In the genomic region with DNA sequence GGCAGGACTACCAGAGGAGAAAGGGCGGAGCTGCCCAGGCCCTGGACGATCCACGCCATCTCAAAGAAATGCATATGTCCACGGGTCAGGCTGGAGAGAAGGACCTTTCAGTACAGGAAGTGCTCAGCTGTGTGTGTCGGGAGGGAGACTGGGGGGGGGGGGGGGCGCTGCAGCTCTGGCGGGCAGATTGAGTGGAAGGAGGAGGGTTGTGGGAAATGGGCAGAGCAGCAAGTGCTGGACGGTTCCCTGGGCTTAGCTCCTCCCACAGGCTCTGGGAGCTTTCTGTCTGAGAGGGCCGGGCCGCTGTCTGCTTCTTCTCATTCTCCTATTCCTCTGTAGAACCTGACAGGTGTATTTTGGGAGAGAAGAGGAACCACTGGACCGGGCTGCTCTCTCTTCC, we compare ENCODE assay signal across 11 mouse cellular contexts. TPM values are rescaled to one million over a fixed set of nuclear protein-coding genes. Genes with fewer than 3 reads are reported as not detected.
A peak's percentile ranks its signal among the peaks of the same experiment; 100 is the strongest.
DNase-seq lines count a peak whose midpoint lies in the region; ATAC-seq and TF ChIP-seq lines count a peak whose summit lies in the region.
"Had no signal": no experiment of that assay in that cellular context is flagged by ENCODE, and none has a peak within 500 bp of the region (broad histone marks: within the 10 kb centered on the region; RNA-seq: fewer than 3 reads in every experiment).

No protein-coding gene starts in this region.

- intact Hi-C loops in heart, postnatal 14 days (cut with DNase I): no loop called here
- intact Hi-C loops in left cerebral cortex, adult 2 months (cut with DNase I): no loop called here

- 0 out of 2 replicates have a peak overlapping the region, but pooled peaks have one; percentile 10 for H3K4me2 ChIP-seq in kidney, embryonic 15.5 days

- peaks cover 31% of the 10 kb centered on the region for H3K4me1 ChIP-seq in kidney, embryonic 15.5 days

- H3K9me3 ChIP-seq in kidney, embryonic 15.5 days (replicated peaks): no peaks in the 10 kb centered on the region

- no peak overlapping the region for H3K4me3 ChIP-seq in kidney, embryonic 15.5 days (replicated peaks)
- H3K4me3 ChIP-seq in left cerebral cortex, adult 2 months: no peak overlapping the region

- H3K27me3 ChIP-seq in kidney, embryonic 15.5 days: peaks cover 22% of the 10 kb centered on the region

- no peak for DNase-seq in kidney, adult 11 months
- DNase-seq in 416B (ENCODE audit: low read depth): peak; percentile 61
- DNase-seq in MN1 (ENCODE audit: low spot score): peak; percentile 45
- DNase-seq in heart, postnatal 14 days: peak; percentile 41 to 43
- no peak for DNase-seq in adrenal gland, adult 2 months
- DNase-seq in urinary bladder, postnatal 14 days (ENCODE audit: low spot score): no peak
- DNase-seq in left cerebral cortex, adult 2 months (ENCODE audit: extremely low spot score in 1 of 2, low spot score in 2 of 2): no peak
- DNase-seq: cerebellum, adult 9-11 months had no signal

- no peak overlapping the region for H3K9ac ChIP-seq in kidney, embryonic 15.5 days

- H3K27ac ChIP-seq in kidney, embryonic 15.5 days: 0 out of 2 replicates have a peak overlapping the region, but pooled peaks have one; percentile 54
- no peak overlapping the region for H3K27ac ChIP-seq in left cerebral cortex, adult 2 months

- no peak for TF ChIP-seq CTCF in left cerebral cortex, adult 2 months (IDR thresholded peaks at IDR 0.05)

- H3K36me3 ChIP-seq in kidney, embryonic 15.5 days: no peaks in the 10 kb centered on the region

- WGBS in kidney, embryonic 15.5 days: 21% methylated on average over 10 of the region's 11 CpGs

- ATAC-seq in kidney, embryonic 15.5 days (replicated peaks; ENCODE audit: low FRiP score): peak; percentile 29
- ATAC-seq: midbrain, embryonic 16.5 days had no signal

RNA-seq across cellular contexts. Expression of a gene that starts 4.7 kb away (rescaled TPM):
- 1.0 and 1.4 TPM in 2 replicates for polyA plus RNA-seq in kidney, embryonic 15.5 days (2015; fragmentation: Nextera tagmentation; extraction: Ambion mirVana)
- 1 to 10 TPM; 4.3 to 4.8 TPM for total RNA-seq in heart, postnatal 14 days (2021)
- total RNA-seq in adrenal gland, adult 2 months (2021): 1 to 10 TPM in 1 of 2 experiments, under 1 TPM in 1; 0.37 to 1.5 TPM
- polyA plus RNA-seq in adrenal gland, adult 2 months (2012; rRNA removed): 1.5 and 1.8 TPM in 2 replicates
- total RNA-seq in left cerebral cortex, adult 2 months (2021): 10 to 100 TPM; 33.9 to 38.6 TPM

RNA-seq across cellular contexts. Expression of a gene that starts 31.2 kb away (rescaled TPM):
- 15.9 and 18.8 TPM in 2 replicates for polyA plus RNA-seq in kidney, embryonic 15.5 days (2015; fragmentation: Nextera tagmentation; extraction: Ambion mirVana)
- 1 to 10 TPM; 3.5 to 4.6 TPM for total RNA-seq in heart, postnatal 14 days (2021)
- total RNA-seq in adrenal gland, adult 2 months (2021): 1 to 10 TPM in 1 of 2 experiments, under 1 TPM in 1; 0.37 to 2.8 TPM
- polyA plus RNA-seq in adrenal gland, adult 2 months (2012; rRNA removed): 0.63 and 1.6 TPM in 2 replicates
- total RNA-seq in left cerebral cortex, adult 2 months (2021): 1 to 10 TPM; 2.6 TPM
- total RNA-seq: liver, adult 2 months had no signal
- polyA plus RNA-seq: liver, adult 2 months had no signal

RNA-seq across cellular contexts. Expression of a gene that starts 35.7 kb away (rescaled TPM):
- polyA plus RNA-seq in kidney, embryonic 15.5 days (2015; fragmentation: Nextera tagmentation; extraction: Ambion mirVana): 120 and 123 TPM in 2 replicates
- total RNA-seq in heart, postnatal 14 days (2021): 100 to 1,000 TPM; 713 to 718 TPM
- total RNA-seq in adrenal gland, adult 2 months (2021): 100 to 1,000 TPM; 347 to 398 TPM
- polyA plus RNA-seq in adrenal gland, adult 2 months (2012; rRNA removed): 107 and 114 TPM in 2 replicates
- total RNA-seq in left cerebral cortex, adult 2 months (2021): 100 to 1,000 TPM; 146 to 156 TPM

RNA-seq across cellular contexts. Expression of a gene that starts 35.8 kb away (rescaled TPM):
- polyA plus RNA-seq in kidney, embryonic 15.5 days (2015; fragmentation: Nextera tagmentation; extraction: Ambion mirVana): 3.4 and 4.2 TPM in 2 replicates
- total RNA-seq in heart, postnatal 14 days (2021): 1 to 10 TPM; 1.1 to 2.7 TPM
- 1 to 10 TPM; 3.2 to 5.3 TPM for total RNA-seq in adrenal gland, adult 2 months (2021)
- 2.6 and 2.8 TPM in 2 replicates for polyA plus RNA-seq in adrenal gland, adult 2 months (2012; rRNA removed)
- 1 to 10 TPM; 1.9 to 2.1 TPM for total RNA-seq in left cerebral cortex, adult 2 months (2021)

Comparison
In these comparisons a context has a peak if more than half of its experiments do, and no peak if none do; other contexts are left out.
1. DNase-seq: peak in 416B (single experiment), MN1 (single experiment) and heart, postnatal 14 days (2 of 2); none in kidney, adult 11 months (single experiment), adrenal gland, adult 2 months (single experiment), urinary bladder, postnatal 14 days (single experiment) and left cerebral cortex, adult 2 months (0 of 2).
2. RNA of a gene that starts 4.7 kb away (total RNA-seq): 33.9 to 38.6 TPM in left cerebral cortex, adult 2 months; 4.3 to 4.8 TPM in heart, postnatal 14 days and 0.37 to 1.5 TPM in adrenal gland, adult 2 months; every median in the first group is over 4 times any median in the second.